Mouse (Mus musculus) forebrain, postnatal 0 days (tissue): Measurements from ENCODE around the gene Slc25a34. TPM values are rescaled to one million over a fixed set of nuclear protein-coding genes. Genes with fewer than 3 reads are reported as not detected.
A peak's percentile ranks its signal among the peaks of the same experiment; 100 is the strongest.

ENCODE experiments used
- ATAC-seq: fragments of 200-750 bp; cut with Nextera tagmentation; 2 replicates; pipeline ENCODE4 v1.8.0; 2017; ENCODE audit warnings: mild to moderate bottlenecking, moderate library complexity
- DNase-seq: peaks from one replicate; pipeline ENCODE4 v3.0.0-alpha.2; 2015
- H3K27ac ChIP-seq: fragments of 300-500 bp; sonication (generic); 2 replicates; pipeline ENCODE4 v1.5.1; 2014; ENCODE audit warnings: low read depth, mild to moderate bottlenecking, antibody characterized with exemption, low read length, moderate library complexity, mixed read lengths
- H3K27me3 ChIP-seq: fragments of 300-500 bp; sonication (generic); 2 replicates; pipeline ENCODE4 v1.6.1; 2014; ENCODE audit warnings: mild to moderate bottlenecking, low read length, mixed read lengths; ENCODE audit not compliant: insufficient read depth
- H3K36me3 ChIP-seq: fragments of 300-500 bp; sonication (generic); 2 replicates; pipeline ENCODE4 v1.6.1; 2014; ENCODE audit warnings: mild to moderate bottlenecking, moderate library complexity; ENCODE audit not compliant: insufficient read depth
- H3K4me1 ChIP-seq: fragments of 300-500 bp; sonication (generic); 2 replicates; pipeline ENCODE4 v1.6.1; 2014; ENCODE audit warnings: antibody characterized with exemption; ENCODE audit not compliant: insufficient read depth
- H3K4me2 ChIP-seq: fragments of 300-500 bp; sonication (generic); 2 replicates; pipeline ENCODE4 v1.6.1; 2014; ENCODE audit warnings: low read depth, mild to moderate bottlenecking, moderate library complexity
- H3K4me3 ChIP-seq: fragments of 300-500 bp; sonication (generic); 2 replicates; pipeline ENCODE4 v1.5.1; 2014; ENCODE audit warnings: low read depth, low read length, mixed read lengths
- H3K9ac ChIP-seq: fragments of 300-500 bp; sonication (generic); 2 replicates; pipeline ENCODE4 v1.6.1; 2014; ENCODE audit warnings: mild to moderate bottlenecking
- H3K9me3 ChIP-seq: fragments of 300-500 bp; sonication (generic); 2 replicates; pipeline ENCODE4 v1.6.1; 2016; ENCODE audit warnings: low read length
- CTCF ChIP-seq: sonication (generic); IDR thresholded peaks from 2 replicates; pipeline ENCODE4 v1.5.1; 2016; ENCODE audit warnings: antibody characterized with exemption, control low read depth, low read depth
- WGBS: fragments of 180-500 bp; shearing (Covaris S2); extraction: QIAGEN DNeasy Blood & Tissue Kit; methylation state at CpG from one replicate; pipeline ENCODE4 v1.1.7; 2014; 5-methylcytosine and 5-hydroxymethylcytosine counted together
- polyA plus RNA-seq: library from polyadenylated mRNA; unstranded; fragments of >200 nt; fragmentation: Nextera tagmentation; extraction: Ambion mirVana; gene quantifications from 2 replicates; pipeline ENCODE4 v1.2.1, GENCODE M21; 2015
- total RNA-seq: library from RNA; depleted of rRNA; stranded (reverse); fragments of >200 nt; gene quantifications from 2 replicates; pipeline ENCODE4 v1.2.3, GENCODE M21; 2014

The Slc25a34 gene
- total and polyA plus RNA-seq, 2 experiments from 2014 or later: 1.1 to 4.0 TPM

DNA sequence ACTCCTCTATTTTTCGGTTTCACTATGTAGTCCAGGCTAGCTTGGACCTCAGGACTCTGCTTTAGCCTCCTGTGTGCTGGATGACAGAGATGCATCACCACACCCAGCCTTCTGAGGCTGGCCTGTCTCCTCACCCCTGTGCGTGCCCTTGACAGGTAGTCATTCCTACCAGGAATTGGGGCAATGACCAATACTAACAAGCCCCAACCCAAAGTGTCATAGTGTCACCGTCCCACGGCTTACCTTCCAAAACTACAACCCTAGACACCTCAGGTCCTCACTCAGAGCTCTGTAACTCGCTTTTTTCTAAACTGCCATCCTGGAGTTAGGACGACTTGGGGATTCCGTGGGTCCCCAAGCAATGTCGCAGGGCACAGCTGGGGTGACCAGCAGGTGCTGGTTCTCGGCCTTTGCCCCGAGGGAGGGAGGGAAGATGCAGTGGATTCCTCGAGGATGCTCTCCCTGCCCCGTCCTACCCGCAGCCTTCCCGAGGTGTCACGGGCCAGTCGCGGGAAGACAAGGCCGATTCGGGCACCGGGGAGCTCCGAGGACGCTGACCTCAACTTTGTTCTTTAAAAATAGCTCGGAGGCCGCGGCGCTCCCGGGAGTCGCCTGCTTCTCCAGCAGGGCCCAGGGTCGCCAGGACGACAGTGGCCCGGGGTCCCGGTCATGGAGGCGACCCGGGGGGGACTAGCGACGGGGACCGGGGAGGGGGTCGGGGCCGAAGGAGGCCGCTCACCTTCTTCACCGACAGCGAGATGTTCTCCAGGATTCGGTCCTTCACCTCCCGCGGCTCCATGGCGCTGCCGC is 39.7 kb upstream of the Slc25a34 start:
- peak overlapping the region; percentile 88 for H3K4me2 ChIP-seq
- H3K27ac ChIP-seq: peak overlapping the region; percentile 86
- peak; percentile 32 for DNase-seq
- H3K9ac ChIP-seq: peak overlapping the region; percentile 94
- H3K4me3 ChIP-seq: peak overlapping the region; percentile 81
- peaks cover 10% of the 10 kb centered on the region for H3K4me1 ChIP-seq
- no peak for TF ChIP-seq CTCF
- peaks cover 13% of the 10 kb centered on the region; the same call in 1 of the 2 replicates for H3K36me3 ChIP-seq
- peak; percentile 47; the same call in 1 of the 2 replicates for ATAC-seq
- H3K9me3 ChIP-seq: no peaks in the 10 kb centered on the region
- 7% methylated on average over 47 of the region's 47 CpGs for WGBS
- H3K27me3 ChIP-seq: no peaks in the 10 kb centered on the region

DNA sequence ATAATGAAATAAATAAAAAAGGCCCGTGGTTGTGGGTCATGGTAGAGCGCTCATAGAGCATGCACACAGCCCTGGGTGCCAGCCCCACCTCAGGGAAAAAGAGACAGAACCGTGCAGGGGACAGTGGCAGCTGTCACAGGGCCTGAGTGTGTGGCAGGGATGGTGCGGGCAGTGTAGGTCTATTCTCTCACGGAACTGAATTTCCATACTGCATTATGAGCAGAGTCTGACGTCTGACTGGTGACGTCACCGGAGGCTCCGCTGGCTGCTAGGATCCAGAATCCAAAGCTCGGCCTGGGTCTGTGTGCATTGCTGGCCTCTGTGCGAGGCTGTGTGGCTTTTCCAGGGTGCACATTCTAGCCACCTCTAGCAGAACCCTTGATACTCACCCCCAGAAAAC is 37.3 kb upstream of the Slc25a34 start:
- H3K27ac ChIP-seq: no peak overlapping the region
- H3K36me3 ChIP-seq: peaks cover 13% of the 10 kb centered on the region; the same call in 1 of the 2 replicates
- peaks cover 10% of the 10 kb centered on the region for H3K4me1 ChIP-seq
- H3K4me2 ChIP-seq: no peak overlapping the region
- DNase-seq (no peak), ATAC-seq (no peak)
- H3K4me3 ChIP-seq: no peak overlapping the region
- 83% methylated on average over 11 of the region's 11 CpGs for WGBS
- no peak for TF ChIP-seq CTCF
- no peaks in the 10 kb centered on the region for H3K27me3 ChIP-seq
- no peaks in the 10 kb centered on the region for H3K9me3 ChIP-seq
- no peak overlapping the region for H3K9ac ChIP-seq

DNA sequence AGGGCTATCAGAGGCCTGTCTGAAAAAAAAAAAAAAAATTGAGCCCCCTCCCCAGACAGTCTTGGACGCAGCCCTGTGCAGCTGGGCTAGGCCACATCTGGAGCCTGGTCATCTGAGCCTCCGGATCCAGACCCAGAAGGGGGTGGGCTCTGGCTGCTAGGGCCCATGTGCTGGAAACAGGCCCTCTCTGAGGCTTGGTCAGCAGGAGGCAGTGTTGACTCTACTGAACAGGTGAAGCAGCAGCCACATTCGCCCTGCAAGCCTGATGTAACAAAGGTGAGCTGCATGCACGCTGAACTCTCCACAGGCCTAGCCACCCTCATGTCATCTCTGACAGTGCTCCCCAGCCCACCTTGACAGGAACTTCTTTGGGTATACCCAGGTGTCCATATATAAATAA is 36.1 kb upstream of the Slc25a34 start:
- no peaks in the 10 kb centered on the region for H3K27me3 ChIP-seq
- no peak overlapping the region for H3K27ac ChIP-seq
- DNase-seq (no peak), ATAC-seq (no peak)
- H3K4me2 ChIP-seq: no peak overlapping the region
- 68% methylated on average over 4 of the region's 4 CpGs for WGBS
- TF ChIP-seq CTCF: 0 out of 2 replicates have a peak, but pooled peaks have one; percentile 20
- H3K36me3 ChIP-seq: peaks cover 13% of the 10 kb centered on the region; the same call in 1 of the 2 replicates
- H3K9me3 ChIP-seq: no peaks in the 10 kb centered on the region
- H3K4me3 ChIP-seq: no peak overlapping the region
- peaks cover 6% of the 10 kb centered on the region for H3K4me1 ChIP-seq
- no peak overlapping the region for H3K9ac ChIP-seq

DNA sequence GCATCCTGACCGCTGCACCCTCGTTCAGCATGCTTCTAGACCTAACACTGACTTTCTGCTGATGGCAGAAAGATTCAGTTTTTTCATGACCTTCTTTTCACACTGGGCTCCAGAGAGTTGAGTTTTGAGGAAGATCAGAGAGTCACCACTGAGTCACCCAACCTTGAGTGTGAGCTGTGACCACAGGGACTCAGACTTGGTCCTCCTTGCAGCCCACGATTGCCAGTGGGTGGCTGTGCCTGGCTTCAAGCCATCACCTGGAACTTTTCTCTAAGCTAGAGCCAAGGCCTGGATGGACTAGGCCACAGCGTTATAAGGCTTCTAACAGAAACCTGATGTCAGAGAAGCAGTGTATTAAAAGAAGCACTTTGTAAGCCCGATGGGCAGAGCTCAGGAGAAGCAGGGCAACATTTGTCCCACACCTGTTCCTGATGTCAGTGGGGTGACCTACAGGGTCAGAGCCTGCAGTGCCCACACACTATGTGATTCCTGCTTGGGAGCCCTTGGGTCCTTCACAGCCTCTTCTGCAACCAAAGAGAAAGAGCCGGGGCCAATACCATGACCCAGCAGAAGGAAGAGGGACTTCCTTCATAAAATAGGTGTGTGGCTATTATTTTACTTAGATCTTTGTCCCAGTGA is 35.3 kb upstream of the Slc25a34 start:
- no peak for ATAC-seq
- Histone ChIP-seq H3K9me3 (no peaks in the 10 kb centered on the region), H3K4me2 (no peak overlapping the region), H3K27ac (no peak overlapping the region), H3K4me1 (0 out of 2 replicates have a peak, but pooled peaks cover 3% of the 10 kb centered on the region), H3K4me3 (no peak overlapping the region), H3K9ac (no peak overlapping the region), H3K27me3 (no peaks in the 10 kb centered on the region), H3K36me3 (peaks cover 14% of the 10 kb centered on the region; the same call in 1 of the 2 replicates)
- 94% methylated on average over 6 of the region's 6 CpGs for WGBS
- no peak for DNase-seq
- TF ChIP-seq CTCF: no peak

DNA sequence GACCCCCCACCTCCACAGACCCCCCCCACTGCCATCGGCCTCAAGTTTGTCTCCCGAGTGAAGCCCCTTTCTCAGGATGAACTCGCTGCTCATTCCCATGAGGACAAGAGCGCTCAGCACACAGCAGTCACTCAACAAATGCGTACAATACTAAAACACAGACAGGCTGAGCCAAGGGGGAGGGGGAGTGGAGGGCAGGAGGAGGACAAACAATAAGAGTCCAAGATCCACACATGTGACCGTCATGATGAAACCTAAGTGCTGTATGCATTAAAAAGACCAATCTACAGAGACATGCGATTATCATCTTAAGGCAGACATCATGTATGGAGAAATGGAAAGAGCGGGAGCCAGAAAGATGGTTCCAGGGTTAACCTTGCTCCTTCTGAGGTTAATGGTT is 33.3 kb upstream of the Slc25a34 start:
- Histone ChIP-seq H3K27ac (no peak overlapping the region), H3K27me3 (no peaks in the 10 kb centered on the region), H3K9ac (no peak overlapping the region), H3K36me3 (peaks cover 24% of the 10 kb centered on the region; the same call in 1 of the 2 replicates), H3K4me3 (no peak overlapping the region), H3K4me1 (no peaks in the 10 kb centered on the region), H3K9me3 (no peaks in the 10 kb centered on the region), H3K4me2 (no peak overlapping the region)
- ATAC-seq: no peak
- DNase-seq: no peak
- no peak for TF ChIP-seq CTCF
- WGBS: 79% methylated on average over 8 of the region's 8 CpGs

DNA sequence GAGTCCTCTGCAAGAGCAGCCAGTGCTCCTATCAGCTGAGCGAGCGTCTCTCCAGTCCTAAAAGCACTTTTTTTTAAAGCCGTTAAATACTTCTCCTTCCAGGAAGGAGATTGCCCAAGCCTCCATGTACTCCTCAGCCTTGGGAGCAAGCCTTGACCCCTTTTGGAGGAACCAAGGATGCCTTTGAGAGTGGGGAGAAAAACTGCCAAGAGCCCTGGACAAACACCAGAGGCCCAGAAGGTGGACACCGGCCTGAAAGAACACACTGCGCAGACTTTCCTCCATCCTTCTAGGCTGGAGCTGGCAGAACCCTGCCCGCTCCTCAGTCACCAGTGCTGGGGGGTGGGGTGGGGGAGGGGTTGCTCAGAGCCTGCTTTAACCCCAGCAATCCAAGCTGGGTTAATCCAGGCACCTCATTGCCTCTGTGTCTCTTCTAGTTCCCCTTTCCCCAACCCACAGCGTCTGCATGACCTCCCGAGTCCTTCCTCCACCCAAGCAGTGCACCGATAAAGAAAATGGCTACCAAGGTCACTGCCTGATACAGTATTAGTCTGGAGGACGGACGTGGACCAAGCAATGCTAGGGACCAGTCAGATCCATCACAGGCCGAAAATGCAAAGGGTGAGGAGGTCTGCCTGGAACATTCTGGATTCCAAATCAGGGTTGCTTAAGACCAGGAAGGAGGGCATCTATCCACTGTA is 32.4 kb upstream of the Slc25a34 start:
- no peaks in the 10 kb centered on the region for H3K4me1 ChIP-seq
- no peak for TF ChIP-seq CTCF
- DNase-seq (no peak), ATAC-seq (no peak)
- no peaks in the 10 kb centered on the region for H3K9me3 ChIP-seq
- no peak overlapping the region for H3K9ac ChIP-seq
- H3K36me3 ChIP-seq: peaks cover 30% of the 10 kb centered on the region
- no peak overlapping the region for H3K4me2 ChIP-seq
- no peak overlapping the region for H3K4me3 ChIP-seq
- 86% methylated on average over 12 of the region's 12 CpGs for WGBS
- no peak overlapping the region for H3K27ac ChIP-seq
- H3K27me3 ChIP-seq: no peaks in the 10 kb centered on the region
